Mouse (Mus musculus): ENCODE results near the gene Rab40b. TPM values are rescaled to one million over a fixed set of nuclear protein-coding genes. Genes with fewer than 3 reads are reported as not detected.

The Rab40b gene
- polyA plus RNA-seq, 1 experiment from 2014 or later: 5.7 TPM

DNA sequence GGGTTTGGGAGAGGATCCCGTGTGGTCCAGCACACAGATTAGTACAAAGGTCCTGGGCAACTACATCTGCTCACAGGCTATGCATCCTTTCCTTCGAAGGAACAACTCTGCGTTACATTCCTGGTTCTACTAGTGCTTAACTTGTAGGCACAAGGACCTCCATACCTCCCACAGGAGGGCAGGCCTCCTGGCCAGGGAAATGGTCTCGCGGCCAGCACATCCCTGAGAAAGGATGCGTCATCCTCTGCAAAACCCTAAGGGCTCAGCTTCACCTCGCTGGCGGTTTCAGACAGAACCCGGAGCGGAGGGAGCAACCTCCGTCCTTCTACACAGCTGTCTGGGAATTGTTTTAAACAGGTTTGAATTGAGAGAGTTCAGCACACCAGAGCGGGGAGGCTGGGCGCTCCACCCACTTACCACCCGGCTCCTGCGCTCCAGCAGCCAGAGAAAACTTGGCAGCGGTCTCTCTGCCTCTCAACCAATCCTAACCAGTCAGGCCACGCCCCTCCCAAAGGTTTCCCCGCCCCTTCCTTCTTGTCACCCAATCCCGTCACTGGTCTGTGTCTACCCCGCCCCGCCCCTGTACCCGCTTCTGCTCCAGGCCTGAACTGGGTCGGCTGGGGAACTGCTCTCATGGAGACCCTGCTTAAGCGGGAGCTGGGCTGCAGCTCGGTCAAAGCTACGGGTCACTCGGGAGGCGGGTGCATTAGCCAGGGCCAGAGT is 32.9 kb upstream of the Rab40b start, which contains the start of gene Fn3krp:
Fn3krp (plus strand) TSS at position 572 of the 723 bp plus-strand sequence.
- peak; percentile 99 for ATAC-seq (replicated peaks; ENCODE audit: low FRiP score, low read depth)
- Histone ChIP-seq H3K9ac (ENCODE audit: low read depth, low read length) (peak within 1 kb of the TSS; percentile 68), H3K27me3 (ENCODE audit: insufficient read depth, low read length) (no peaks in the 10 kb centered on the region), H3K9me3 (replicated peaks; ENCODE audit: low read length) (no peaks in the 10 kb centered on the region), H3K4me1 (replicated peaks; ENCODE audit: insufficient read depth, low read length) (no peaks in the 10 kb centered on the region; the same call in 1 of the 2 replicates), H3K4me3 (replicated peaks; ENCODE audit: low read depth, low read length) (peak within 1 kb of the TSS; percentile 68), H3K27ac (peak within 1 kb of the TSS; percentile 85), H3K4me2 (ENCODE audit: low read length) (peak within 1 kb of the TSS; percentile 69), H3K36me3 (ENCODE audit: insufficient read depth, low read length) (no peaks in the 10 kb centered on the region; the same call in 1 of the 2 replicates)
- peak; percentile 99 for DNase-seq (ENCODE audit: low spot score)
- 1% methylated on average over 28 of the region's 28 CpGs for whole genome bisulfite sequencing
- TF ChIP-seq CTCF (IDR thresholded peaks at IDR 0.05; ENCODE audit: low read depth): peak; percentile 52

DNA sequence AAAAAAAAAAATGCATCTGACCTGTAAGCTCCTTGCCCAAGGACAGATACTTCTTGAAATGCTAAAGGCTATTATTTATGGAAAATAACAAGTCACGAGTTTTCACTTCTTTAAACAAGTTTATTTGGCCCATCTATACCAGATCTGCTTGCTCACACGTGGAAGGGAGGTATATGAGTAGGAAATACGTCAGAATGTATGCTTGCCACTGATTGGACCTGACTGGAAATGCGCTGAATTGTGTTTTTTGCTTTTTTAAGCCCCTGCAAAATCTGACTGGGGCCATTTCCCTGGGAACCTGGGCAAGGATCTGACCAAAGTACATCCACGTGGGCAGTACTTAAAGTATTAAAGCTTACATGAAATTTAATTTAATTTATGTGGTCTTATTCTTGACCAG is 32.3 kb upstream of the Rab40b start:
- H3K27me3 ChIP-seq (ENCODE audit: insufficient read depth, low read length): no peaks in the 10 kb centered on the region
- ATAC-seq (replicated peaks; ENCODE audit: low FRiP score, low read depth) (no peak), DNase-seq (ENCODE audit: low spot score) (no peak)
- peak overlapping the region; percentile 69 for H3K4me2 ChIP-seq (ENCODE audit: low read length)
- peak overlapping the region; percentile 68; the same call in 1 of the 2 replicates for H3K4me3 ChIP-seq (replicated peaks; ENCODE audit: low read depth, low read length)
- no peak overlapping the region for H3K9ac ChIP-seq (ENCODE audit: low read depth, low read length)
- H3K27ac ChIP-seq: peak overlapping the region; percentile 44; the same call in 1 of the 2 replicates
- TF ChIP-seq CTCF (IDR thresholded peaks at IDR 0.05; ENCODE audit: low read depth): no peak
- 47% methylated on average over 5 of the region's 5 CpGs for WGBS
- no peaks in the 10 kb centered on the region for H3K9me3 ChIP-seq (replicated peaks; ENCODE audit: low read length)
- no peaks in the 10 kb centered on the region for H3K36me3 ChIP-seq (ENCODE audit: insufficient read depth, low read length)
- no peaks in the 10 kb centered on the region; the same call in 1 of the 2 replicates for H3K4me1 ChIP-seq (replicated peaks; ENCODE audit: insufficient read depth, low read length)

DNA sequence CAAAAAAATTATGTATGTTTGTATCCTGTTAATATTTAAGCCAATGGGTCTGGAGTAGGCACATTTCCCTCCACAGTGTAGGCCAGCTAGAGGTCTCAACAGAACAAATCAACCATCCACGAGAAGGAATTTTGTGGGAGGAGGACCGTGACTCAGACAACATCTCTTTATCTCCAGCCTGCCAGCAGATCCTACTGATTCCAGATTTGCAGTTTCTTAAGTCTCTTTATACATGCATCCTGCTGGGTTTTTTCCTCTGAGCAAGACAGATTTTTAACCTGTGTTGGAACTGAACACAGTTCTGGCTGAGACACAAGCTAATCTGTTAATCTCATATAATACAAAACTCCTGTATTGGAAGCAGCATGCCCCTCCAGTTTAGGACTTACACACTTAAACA is 30.9 kb upstream of the Rab40b start:
- no peak for TF ChIP-seq CTCF (IDR thresholded peaks at IDR 0.05; ENCODE audit: low read depth)
- no peaks in the 10 kb centered on the region for H3K36me3 ChIP-seq (ENCODE audit: insufficient read depth, low read length)
- H3K4me2 ChIP-seq (ENCODE audit: low read length): no peak overlapping the region
- no peaks in the 10 kb centered on the region; the same call in 1 of the 2 replicates for H3K4me1 ChIP-seq (replicated peaks; ENCODE audit: insufficient read depth, low read length)
- no peak overlapping the region for H3K4me3 ChIP-seq (replicated peaks; ENCODE audit: low read depth, low read length)
- 37% methylated on average over 2 of the region's 2 CpGs for WGBS
- no peaks in the 10 kb centered on the region for H3K27me3 ChIP-seq (ENCODE audit: insufficient read depth, low read length)
- H3K9ac ChIP-seq (ENCODE audit: low read depth, low read length): no peak overlapping the region
- H3K27ac ChIP-seq: no peak overlapping the region
- no peaks in the 10 kb centered on the region for H3K9me3 ChIP-seq (replicated peaks; ENCODE audit: low read length)
- ATAC-seq (replicated peaks; ENCODE audit: low FRiP score, low read depth) (no peak), DNase-seq (ENCODE audit: low spot score) (no peak)

DNA sequence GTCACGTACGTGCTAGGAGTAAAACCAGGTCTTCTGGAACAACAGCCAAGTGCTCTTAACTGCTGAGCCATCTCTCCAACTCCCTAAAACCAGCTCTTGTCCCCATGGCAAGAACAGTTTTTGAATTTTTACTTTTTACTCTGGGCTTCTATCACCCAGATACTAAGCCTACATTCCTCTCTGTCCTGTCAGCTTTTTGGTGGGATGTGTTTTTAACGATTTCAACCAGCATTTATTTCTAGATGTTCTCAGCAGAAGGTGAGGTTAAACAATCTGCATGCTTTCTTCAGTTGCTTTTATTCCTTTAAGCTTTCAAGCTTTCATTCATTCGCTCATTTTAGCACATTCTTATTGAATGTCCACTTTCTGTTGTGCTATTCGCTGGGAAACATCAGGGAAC is 29.9 kb upstream of the Rab40b start:
- DNase-seq (ENCODE audit: low spot score) (no peak), ATAC-seq (replicated peaks; ENCODE audit: low FRiP score, low read depth) (no peak)
- Histone ChIP-seq H3K4me3 (replicated peaks; ENCODE audit: low read depth, low read length) (no peak overlapping the region), H3K9me3 (replicated peaks; ENCODE audit: low read length) (no peaks in the 10 kb centered on the region), H3K4me2 (ENCODE audit: low read length) (no peak overlapping the region), H3K4me1 (replicated peaks; ENCODE audit: insufficient read depth, low read length) (no peaks in the 10 kb centered on the region; the same call in 1 of the 2 replicates), H3K36me3 (ENCODE audit: insufficient read depth, low read length) (no peaks in the 10 kb centered on the region), H3K27me3 (ENCODE audit: insufficient read depth, low read length) (no peaks in the 10 kb centered on the region), H3K9ac (ENCODE audit: low read depth, low read length) (no peak overlapping the region), H3K27ac (no peak overlapping the region)
- TF ChIP-seq CTCF (IDR thresholded peaks at IDR 0.05; ENCODE audit: low read depth): no peak
- 84% methylated on average over 5 of the region's 5 CpGs for WGBS

DNA sequence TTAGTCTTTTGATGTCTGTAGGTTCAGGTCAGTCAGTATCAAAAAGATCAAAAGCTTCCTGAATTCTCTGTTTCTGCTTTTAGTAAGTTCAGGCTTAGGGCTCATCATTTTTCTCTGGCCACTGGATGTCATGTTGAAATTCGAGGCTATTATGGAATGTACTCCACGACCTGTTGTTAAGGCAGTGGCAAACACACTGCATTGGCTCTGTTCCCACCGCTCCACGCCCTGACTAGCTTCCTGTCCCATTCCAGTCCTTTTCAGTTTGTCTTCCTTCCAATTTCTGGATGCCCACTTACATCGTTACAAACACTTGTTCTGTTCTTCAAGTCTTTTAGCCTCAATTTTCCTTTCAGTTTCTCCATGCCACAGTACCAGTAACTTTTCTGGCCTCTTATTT is 27.3 kb upstream of the Rab40b start:
- H3K36me3 ChIP-seq (ENCODE audit: insufficient read depth, low read length): no peaks in the 10 kb centered on the region
- no peak overlapping the region for H3K4me2 ChIP-seq (ENCODE audit: low read length)
- no peaks in the 10 kb centered on the region for H3K27me3 ChIP-seq (ENCODE audit: insufficient read depth, low read length)
- ATAC-seq (replicated peaks; ENCODE audit: low FRiP score, low read depth): no peak
- H3K27ac ChIP-seq: no peak overlapping the region
- WGBS: 51% methylated on average over 5 of the region's 5 CpGs
- no peak for DNase-seq (ENCODE audit: low spot score)
- TF ChIP-seq CTCF (IDR thresholded peaks at IDR 0.05; ENCODE audit: low read depth): no peak
- no peak overlapping the region for H3K9ac ChIP-seq (ENCODE audit: low read depth, low read length)
- H3K4me1 ChIP-seq (replicated peaks; ENCODE audit: insufficient read depth, low read length): no peaks in the 10 kb centered on the region
- no peak overlapping the region for H3K4me3 ChIP-seq (replicated peaks; ENCODE audit: low read depth, low read length)
- H3K9me3 ChIP-seq (replicated peaks; ENCODE audit: low read length): no peaks in the 10 kb centered on the region

DNA sequence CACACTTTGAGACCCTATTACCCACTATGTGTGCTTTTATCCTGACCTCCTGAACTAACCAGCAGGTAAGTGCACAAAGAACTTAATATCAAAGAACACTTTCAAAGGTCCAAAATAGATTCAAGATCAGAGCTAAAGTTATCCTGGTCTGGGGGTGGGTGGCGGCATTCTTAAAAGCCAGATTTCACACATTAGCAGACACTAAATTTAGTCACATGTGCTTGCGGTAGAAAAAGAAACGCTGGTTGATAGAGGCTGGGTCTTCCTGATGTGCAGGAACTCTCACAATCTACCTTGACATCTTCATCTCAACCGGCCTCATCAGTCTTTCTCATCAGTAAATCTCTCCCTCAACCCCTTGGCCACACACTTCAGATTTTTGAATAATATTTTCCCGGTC is 26.7 kb upstream of the Rab40b start:
- 71% methylated on average over 5 of the region's 5 CpGs for WGBS
- ATAC-seq (replicated peaks; ENCODE audit: low FRiP score, low read depth) (no peak), DNase-seq (ENCODE audit: low spot score) (no peak)
- Histone ChIP-seq H3K27ac (no peak overlapping the region), H3K4me3 (replicated peaks; ENCODE audit: low read depth, low read length) (no peak overlapping the region), H3K36me3 (ENCODE audit: insufficient read depth, low read length) (no peaks in the 10 kb centered on the region), H3K9ac (ENCODE audit: low read depth, low read length) (no peak overlapping the region), H3K4me1 (replicated peaks; ENCODE audit: insufficient read depth, low read length) (no peaks in the 10 kb centered on the region), H3K4me2 (ENCODE audit: low read length) (no peak overlapping the region), H3K27me3 (ENCODE audit: insufficient read depth, low read length) (no peaks in the 10 kb centered on the region), H3K9me3 (replicated peaks; ENCODE audit: low read length) (no peaks in the 10 kb centered on the region)
- no peak for TF ChIP-seq CTCF (IDR thresholded peaks at IDR 0.05; ENCODE audit: low read depth)

Data from kidney, postnatal 0 days (tissue).